Mouse (Mus musculus) thymus, postnatal 36 days (tissue): ENCODE results near the gene Rgs2.
A peak's percentile ranks its signal among the peaks of the same experiment; 100 is the strongest.

Experiments used
- DNase-seq, 2 experiments: peaks; one replicate each; pipeline ENCODE4 v3.0.0; 2022; ENCODE audit warnings: mixed read lengths in 2 of 2

Gene Rgs2

DNA sequence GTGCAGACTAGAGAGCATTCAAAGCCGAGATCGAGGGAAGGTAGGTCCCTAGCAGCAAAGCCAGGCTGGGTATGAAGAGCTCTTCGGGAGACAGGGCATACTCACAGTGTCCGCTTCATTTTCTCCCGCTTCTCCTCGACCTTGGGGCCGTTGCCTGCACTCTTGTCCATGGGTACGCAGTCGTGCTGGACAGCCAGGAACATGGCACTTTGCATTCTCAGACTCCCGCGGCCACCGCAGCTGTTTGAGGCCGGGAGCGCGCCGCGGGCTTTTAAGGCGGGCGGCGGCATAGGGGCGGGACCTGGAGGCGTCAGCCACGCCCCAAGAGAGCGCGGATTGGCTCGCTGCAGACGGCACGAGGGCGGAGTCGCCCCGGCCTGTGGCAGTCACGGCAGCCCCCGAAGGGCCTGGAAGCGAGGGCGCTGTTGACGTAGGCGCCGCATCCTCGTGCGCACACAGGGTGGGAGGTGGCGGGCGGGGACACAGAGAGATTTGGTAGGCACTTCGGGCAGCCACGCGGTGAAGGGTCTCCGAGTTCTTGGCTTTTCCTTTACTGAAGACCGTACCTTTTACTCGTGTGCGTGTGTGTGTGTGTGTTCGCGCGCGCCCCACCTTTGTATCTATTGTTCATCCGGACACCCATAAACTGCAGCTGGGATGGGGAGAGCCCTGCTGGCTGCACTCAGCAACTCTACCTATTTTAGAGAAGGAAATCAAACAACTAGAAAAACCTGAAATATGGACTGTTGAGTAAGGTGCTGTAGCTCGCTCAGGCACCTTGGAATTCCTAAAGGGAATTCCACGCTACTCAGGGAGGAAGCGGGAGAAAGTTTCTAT, at the start of gene Rgs2:
TSS of gene Rgs2 (minus strand) at position 258 of the 837 bp plus-strand sequence.
- peak; percentile 97 to 98 for DNase-seq

DNA sequence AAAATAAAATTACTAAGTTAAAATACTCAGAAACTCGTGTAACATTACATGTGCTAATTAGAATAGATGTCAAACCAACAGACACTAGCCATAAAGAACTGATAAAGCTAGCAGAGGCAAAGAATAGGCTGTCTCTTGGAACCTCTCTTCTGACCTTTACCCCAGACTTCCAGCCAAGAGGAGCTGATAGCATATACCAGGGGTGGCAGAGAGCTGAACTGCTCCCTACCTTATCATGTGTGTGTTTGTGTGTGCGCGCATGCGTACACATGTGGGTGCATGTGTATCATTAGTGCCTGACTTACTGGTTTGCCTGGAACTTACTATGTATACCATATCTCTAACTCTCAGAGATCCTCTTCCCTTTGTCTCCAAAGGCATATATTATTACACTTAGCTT, 49.4 kb upstream of the Rgs2 start:
- DNase-seq: no peak

DNA sequence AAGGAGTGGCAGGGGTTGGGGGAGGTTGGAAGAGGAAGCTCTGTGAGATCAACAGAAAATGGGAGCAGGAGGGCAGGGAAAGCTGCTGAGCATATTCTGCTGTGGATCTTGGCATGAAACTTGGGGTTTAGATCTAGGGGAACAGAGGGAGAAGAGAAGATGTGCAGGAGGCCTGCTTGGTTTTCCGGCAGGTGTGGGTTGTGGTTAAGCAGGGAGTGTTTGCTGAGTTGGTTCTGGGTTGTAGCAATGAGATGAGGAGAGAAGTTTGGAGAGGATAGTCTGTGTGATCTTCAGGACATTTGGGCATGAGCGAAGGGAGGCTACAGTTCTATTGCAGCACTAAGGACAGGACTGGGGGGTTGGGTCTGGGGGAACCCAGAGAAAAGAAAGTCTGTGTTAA, 37.9 kb upstream of the Rgs2 start:
- peak; percentile 47 to 65 for DNase-seq

DNA sequence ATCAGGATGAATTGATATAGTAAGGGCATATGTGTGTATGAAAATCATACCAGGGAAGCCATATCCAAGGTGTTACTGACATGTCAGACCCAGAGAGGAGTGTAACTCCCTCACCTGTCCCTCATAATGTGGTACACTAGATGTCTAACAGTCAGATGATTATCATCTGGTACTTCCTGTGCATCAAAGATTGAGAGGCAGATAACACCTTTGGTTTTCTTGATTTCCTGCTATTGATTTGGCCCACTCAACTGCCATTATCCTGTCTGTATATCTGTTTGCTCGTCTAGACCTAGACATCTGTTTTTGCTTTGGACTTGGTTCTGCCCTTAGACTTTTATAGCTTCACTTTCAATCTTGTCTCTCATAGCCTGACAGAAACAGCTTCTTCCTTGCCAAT, 29.5 kb upstream of the Rgs2 start:
- no peak for DNase-seq

DNA sequence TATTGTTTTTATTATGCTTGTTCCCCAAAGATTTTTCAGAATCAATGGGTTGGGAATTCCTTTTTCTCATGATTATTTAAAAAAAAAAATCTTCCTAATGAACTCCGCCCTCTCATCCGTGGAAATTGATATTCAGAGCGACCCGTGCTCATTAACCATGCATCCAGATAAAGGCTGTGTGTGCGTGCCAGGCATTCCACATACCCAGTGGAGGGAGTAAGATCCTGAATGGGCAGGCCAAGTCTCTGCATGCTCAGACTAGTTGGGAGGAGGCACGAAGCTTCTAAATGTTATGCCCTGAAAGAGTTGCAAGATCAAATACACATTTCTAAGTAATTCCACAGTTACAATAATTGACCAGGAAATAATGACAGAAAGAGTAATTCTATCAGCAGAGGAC, 26.5 kb upstream of the Rgs2 start:
- DNase-seq: no peak

DNA sequence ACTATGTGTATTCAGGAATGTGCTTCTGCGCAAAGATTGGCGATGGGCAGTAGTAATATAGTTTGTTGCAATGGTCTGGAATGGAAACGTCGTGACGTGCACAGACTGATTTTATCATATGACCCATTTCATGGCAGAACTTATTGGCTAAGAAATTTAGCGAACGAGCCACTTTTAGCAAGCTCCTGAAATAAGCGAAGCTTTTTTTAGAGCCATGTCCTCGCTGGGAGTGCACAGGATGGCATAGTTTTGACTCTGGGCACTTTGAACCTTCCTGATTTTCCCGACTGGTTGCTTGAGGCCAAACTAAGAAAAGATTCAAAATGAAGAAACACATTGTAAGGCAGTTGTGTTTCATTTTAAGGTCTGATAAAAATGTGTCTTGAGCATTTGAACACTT, 25.7 kb upstream of the Rgs2 start:
- DNase-seq: no peak

DNA sequence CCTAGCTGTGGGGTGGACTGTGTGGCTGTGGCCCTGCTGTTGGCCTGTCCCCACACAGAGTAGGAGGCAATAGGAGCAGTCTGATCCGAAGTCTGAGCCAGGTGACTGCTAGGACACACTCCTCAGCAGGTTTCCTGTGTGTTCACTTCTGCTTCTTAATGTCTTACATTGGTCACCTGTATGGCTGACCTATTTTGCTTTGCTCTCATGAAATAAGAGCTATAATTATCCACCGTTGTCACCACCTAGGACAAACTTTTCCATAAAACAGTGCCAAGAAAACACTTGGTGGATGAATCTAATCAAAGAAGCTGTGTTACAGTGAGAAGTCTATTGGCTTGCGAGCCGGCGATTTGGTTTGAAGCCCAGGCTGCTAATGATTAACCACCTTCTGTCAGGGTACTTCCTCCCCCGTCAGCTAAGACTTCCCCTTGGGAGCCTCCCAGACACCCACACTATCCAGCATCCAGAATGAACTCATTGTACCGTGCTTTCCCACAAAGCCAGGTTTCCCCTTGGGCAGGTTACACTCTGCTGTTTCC, 14.5 kb upstream of the Rgs2 start:
- no peak for DNase-seq

DNA sequence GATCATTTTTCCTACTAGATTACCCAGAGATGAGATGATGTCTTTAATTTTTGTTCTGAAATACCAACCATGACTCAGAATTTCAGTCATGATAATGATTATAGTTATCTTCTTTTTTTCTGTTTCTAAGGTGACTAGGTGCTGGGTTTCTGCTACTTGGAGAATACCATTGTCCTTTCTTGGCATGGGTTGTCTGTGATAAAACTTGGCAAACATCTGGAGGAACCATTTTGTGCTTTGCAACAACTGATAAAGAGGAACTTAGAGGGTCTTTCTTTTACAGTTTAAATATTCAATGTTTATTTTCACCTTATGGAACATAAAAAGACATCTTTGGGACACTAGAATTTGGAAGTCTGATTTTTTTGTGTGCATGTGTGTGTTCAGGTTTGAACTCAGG, 10.0 kb upstream of the Rgs2 start:
- no peak for DNase-seq

DNA sequence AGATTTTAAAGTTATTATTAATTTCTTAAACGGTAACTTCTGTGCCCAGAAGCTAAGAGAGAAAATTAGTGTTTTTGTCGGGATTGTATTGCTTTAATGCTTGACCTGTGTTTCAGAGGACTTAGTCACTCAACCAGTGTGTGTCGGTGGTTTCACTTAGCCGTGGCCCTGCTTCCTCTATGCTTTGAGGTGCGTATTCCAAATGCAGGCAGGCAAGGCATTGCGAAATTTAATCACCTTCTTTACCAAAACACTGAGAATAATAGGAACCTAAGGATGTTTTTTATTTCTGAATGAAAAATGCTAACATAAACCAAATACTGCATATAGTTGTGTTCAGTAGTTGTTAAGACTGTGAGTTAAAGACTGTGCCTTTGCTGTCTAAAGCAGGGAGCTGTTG, 3.4 kb upstream of the Rgs2 start:
- DNase-seq: no peak

DNA sequence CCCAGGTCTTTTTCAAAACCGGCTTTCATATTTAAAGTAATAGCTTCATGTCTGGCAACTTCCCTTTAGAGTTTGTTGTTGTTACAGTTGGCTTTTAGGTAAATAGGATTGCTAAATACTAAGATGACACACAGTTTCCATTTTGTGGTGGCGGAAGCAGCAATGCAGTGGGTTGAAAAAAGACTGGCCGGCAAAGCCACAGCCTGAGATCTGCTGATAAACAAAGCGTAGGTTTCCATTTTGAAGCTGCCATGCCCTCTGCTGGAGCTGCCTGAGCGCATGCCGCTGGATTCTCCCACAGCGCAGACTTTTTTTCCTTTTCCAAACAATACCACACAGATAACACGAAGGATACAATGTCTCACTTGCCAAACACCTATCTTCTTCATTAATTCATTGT, 2.6 kb upstream of the Rgs2 start:
- DNase-seq: peak; percentile 57 to 60

DNA sequence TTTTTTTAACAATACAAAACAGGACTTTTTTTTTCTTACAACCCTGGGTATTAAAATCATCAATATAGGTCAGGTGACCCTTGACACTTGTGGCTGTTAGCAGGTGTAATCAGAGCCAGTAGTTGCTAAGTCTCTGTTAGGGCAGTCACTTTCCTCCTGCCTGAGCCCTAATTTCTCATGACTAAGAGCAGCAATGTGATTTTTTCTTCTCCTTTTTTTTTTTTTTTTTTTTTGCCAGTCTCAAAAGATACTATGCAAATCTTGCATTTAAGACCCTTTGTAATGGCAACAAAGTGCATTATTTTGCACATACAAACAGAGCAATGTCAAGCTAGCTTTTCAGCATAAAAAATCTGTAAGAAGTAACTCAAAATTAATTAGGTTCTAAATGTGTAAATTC, 1.7 kb upstream of the Rgs2 start:
- DNase-seq: no peak

DNA sequence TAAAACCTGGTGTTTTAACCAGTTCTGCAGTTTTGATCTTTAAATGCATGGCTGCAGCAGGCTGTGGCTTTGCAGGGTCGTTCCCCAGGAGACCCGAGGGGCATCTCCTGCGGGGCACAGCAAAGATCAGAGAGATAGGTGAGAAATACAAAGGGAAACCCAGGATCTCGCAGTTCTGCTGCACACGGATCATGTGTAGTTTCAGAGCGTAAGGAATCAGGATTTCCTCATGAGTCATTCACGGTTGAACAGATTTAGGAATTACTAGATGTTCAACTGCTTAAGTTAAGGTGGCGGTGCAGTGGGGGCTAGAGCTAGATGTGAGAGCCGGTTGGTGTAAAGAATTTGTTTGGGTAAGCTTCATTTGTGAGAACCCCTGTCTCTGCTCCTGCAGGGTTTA, 780 bp upstream of the Rgs2 start:
- peak in 1 of 2 experiments; percentile 22 for DNase-seq

DNA sequence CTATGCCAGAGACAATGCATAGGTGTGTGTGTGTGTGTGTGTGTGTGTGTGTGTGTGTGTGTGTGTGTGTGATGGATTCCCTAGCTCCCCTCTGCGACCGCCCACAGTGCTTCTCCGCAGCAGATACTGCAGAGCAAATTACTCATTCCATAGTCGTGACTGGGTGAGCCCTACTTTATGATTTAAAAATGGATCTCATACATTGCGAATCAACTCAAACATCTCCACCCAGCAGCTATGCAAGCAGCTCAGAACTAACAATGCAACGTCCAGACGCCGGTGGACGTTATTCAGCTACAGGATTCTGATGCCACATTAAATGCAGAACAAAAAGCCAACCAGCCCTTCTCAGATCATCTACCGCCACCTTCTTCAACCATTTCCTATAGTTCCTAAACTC, 545 bp downstream of the Rgs2 start:
- peak; percentile 31 to 36 for DNase-seq

DNA sequence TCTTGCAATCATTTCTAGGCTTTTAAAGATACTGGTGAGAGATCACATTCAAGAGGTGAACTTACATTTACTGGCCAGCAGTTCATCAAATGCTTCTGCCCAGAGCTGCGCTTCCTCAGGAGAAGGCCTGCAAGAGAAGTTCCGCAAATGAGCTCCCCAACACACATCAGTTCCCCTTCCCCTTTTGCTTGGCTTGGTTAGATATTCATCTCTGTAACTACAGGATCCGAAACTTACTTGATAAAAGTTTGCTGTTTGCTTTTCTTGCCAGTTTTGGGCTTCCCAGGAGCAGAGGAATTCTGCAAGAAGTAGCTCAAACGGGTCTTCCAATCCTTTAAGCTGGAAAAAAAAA, 1.3 kb downstream of the Rgs2 start:
- peak in 1 of 2 experiments; percentile 12 for DNase-seq

DNA sequence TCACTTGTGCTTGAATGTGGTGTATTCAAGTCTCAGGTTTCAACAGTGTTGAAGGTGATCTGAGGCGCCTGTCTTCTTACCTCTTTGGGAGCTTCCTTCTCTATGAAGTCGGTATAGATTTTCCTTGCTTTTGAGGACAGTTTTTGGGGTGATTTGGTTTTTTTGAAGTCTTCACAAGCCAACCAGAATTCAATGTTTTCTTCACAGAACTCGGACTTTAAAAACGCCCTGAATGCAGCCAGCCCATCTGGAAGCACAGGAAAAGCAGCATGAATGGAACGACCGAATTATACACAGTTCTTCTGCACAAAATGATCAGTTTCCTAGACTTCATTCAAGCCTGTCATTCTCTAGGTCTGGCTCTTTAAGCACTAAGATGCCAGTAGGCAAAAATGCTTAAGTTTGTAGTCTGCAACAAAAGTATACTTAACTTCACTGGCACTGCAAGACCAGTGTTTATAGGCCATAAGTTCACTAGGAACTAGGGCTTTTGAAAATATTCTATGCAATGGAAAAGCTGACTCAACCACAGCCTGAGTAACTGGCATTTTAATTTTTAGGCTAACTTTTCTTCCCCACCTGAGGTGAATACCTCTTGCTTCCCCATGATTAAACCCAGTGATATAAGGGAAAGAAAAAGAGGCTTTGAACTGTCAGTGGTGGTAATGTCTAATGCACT, 1.8 kb downstream of the Rgs2 start:
- no peak for DNase-seq

DNA sequence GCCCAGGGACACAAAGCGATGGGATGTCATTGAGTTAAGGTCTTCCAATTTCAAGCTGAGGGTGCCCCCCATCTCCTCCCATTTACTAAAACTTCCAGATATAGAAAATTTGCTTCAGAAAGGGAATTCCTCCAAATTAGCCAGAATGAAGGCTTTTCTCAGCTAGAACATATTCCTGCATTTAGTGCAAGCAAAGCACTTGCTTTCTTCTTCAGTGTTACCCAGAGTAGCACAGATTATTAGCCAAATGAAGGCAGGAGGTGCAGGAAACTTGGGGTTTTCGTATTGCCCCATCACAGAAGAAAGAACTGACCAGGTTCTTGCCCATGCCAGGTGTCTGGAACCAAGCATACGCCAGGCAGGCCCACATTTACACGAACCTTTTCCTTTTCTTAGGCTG, 3.7 kb downstream of the Rgs2 start:
- DNase-seq: no peak

DNA sequence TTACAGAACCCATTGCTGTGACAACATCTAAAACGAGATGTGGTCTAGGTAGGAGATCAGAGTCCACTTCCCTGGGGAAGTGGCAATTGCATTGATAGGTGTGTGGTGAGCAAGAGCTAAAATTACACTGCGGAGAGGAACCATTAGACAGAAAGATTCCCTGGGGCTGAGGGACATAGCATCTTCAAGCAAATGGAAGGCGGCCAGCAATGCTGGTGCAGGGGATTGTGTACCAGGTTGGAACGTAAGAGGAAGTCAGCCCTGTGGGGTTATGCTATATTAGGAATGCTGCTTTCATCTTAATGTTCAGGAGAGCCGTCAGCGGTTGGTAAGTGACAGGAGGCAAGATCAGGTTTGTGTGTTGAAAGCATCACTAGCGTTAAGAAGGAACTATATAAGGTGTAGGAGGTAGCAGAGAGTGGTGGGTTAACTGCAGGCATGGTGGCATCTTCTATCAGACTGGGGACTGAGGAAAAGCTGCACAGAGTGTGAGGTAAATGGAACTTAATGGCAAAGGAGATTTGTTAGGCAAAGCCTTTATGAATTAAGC, 4.5 kb downstream of the Rgs2 start:
- DNase-seq: no peak

DNA sequence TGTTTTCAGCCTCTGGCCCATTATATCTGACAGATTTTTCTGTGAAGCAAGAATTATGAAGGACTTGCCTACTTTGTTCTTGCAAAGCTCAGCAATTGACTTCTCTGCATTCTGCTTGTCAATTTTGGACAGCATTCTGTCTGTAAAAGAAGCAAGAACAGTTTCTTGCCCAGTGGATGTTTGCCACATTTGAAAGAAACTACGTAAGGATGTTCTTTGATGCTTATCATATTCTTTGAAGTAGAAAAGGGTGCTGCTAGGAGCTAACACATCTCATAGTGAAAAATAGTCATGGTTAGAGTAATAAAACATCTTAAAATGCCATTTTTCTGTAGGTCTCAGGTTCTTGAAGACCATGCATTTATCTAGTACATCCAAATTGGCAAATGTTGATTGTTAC, 10.9 kb downstream of the Rgs2 start:
- no peak for DNase-seq

DNA sequence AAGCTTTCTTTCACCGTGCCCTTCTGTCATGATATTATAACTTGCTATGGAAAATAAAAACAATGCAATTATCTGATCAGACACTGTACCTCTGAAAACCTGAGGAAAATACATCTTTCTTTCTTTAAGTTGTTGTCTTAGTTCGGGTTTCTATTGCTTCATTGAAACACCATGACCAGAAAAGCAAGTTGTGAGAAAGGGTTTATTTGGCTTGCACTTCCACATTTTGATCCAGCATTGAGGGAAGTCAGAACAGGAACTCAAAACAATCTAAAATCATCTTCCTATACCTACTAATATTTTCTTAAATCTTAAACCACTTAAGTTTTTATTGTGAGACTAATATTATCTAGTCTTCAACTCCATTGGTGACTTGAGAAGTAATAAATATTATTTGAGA, 11.4 kb downstream of the Rgs2 start:
- no peak for DNase-seq

DNA sequence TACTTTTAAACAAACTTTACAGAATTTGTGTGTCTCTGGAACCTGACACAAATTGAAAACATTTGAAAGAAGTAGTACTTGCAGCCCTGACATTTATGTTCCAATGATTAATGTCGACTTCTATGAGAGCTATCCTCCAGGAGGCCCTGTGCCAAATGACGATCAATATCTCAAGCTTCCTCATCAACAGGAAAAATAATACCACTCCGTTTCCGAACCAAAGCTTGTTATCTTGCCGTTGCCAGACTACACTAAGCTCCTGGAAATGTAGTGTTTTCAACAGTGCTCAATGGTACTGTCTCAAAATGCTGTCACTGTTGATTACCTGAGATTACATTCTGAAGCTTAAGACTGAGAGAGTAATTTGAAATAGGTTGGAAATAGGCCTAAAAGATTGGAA, 13.7 kb downstream of the Rgs2 start:
- no peak for DNase-seq

DNA sequence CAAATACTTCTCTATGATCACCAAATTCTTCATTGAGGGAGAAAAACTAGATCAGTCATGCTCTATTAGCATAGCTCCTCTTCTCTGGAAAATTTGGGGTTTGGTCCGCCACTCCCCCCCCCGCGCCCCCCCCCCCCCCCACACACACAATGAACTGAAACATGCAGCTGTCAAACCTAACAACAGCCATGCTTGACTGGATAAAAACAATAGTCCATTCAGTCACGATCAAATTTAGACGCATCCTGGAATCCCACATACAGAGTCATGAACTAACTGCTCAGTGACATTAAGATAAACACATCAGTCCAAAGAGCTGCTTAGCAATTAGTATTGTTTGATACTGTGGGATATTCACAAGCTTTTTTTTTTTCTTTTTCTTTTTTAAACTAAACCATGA, 14.2 kb downstream of the Rgs2 start:
- DNase-seq: no peak

DNA sequence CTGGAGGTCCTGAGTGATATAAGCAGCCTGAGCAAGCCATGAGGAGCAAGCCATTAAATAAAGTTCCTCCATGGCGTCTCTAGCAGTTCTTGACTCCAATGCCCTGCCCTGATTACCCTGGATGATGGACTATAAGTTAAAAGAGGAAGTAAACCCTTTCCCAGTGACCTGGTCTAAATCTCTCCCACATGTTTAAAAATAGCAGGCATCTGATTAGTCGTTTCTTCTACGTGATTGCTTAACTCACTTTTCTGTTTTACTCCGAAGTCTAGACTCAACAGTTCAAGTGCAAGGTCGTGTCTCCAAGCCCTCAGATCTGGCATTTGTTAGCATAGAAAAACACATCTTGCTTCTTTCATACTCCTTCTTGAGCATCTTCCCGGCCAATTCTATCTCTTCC, 15.2 kb downstream of the Rgs2 start:
- DNase-seq: no peak

DNA sequence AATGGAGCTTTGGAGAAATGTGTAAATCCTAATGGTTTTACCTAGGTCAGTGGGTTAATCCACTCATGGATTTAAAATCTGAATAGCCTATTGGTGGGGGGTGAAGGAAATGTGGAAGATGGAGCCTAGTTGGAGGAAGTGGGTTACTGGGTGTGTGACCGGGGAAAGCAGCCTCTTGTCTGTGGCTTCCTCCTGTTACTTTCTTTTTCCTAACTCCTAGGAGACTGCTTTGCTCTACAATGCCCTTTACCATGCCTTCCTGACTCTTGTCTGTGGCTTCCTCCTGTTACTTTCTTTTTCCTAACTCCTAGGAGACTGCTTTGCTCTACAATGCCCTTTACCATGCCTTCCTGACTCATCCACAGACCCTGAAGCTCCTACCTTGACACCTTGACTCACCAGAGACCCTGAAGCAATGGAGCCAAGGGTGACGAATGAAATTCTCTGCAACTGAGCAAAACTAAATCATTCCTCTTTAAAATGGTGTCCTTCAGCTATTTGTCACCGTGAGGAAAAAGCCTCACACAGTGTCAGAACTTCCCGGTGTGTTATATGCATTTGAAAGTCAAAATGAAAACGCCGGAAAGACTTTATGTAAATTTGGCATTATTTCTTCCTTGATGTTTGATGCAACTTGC, 18.9 kb downstream of the Rgs2 start:
- no peak for DNase-seq
